Mouse (Mus musculus): ENCODE data around the gene Uhrf1.

The Uhrf1 gene

GRCm38 (mm10) chr17:56259301-56260037 lies 43.7 kb upstream of the Uhrf1 start:
- Histone ChIP-seq H3K27me3 (ENCODE audit: insufficient read depth, low read length) (no peaks in the 10 kb centered on the region), H3K9me3 (ENCODE audit: low read length) (no peaks in the 10 kb centered on the region), H3K4me1 (replicated peaks; ENCODE audit: low read depth, low read length) (peaks cover 77% of the 10 kb centered on the region), H3K4me3 (replicated peaks; ENCODE audit: low read length) (peak overlapping the region; percentile 92), H3K36me3 (ENCODE audit: insufficient read depth, low read length) (peaks cover 60% of the 10 kb centered on the region)
- TF ChIP-seq CTCF (conservative IDR thresholded peaks at IDR 0.05; ENCODE audit: low read length): no peak
- TF ChIP-seq NANOG (IDR thresholded peaks at IDR 0.05; ENCODE audit: borderline replicate concordance, low read length): no peak
- no peak for TF ChIP-seq POU5F1 (IDR thresholded peaks at IDR 0.05; ENCODE audit: borderline replicate concordance, low read length)

- Histone ChIP-seq H3K27me3 (ENCODE audit: insufficient read depth, low read length) (no peaks in the 10 kb centered on the region), H3K36me3 (ENCODE audit: insufficient read depth, low read length) (peaks cover 67% of the 10 kb centered on the region), H3K4me3 (replicated peaks; ENCODE audit: low read length) (peak overlapping the region; percentile 29), H3K9me3 (ENCODE audit: low read length) (no peaks in the 10 kb centered on the region), H3K4me1 (replicated peaks; ENCODE audit: low read depth, low read length) (peaks cover 82% of the 10 kb centered on the region)
- TF ChIP-seq POU5F1 (IDR thresholded peaks at IDR 0.05; ENCODE audit: borderline replicate concordance, low read length) (no peak), CTCF (conservative IDR thresholded peaks at IDR 0.05; ENCODE audit: low read length) (no peak), NANOG (IDR thresholded peaks at IDR 0.05; ENCODE audit: borderline replicate concordance, low read length) (no peak)
Observed at GRCm38 (mm10) chr17:56261166-56261565, 42.0 kb upstream of the Uhrf1 start.

GRCm38 (mm10) chr17:56262645-56263094 lies 40.5 kb upstream of the Uhrf1 start:
- Histone ChIP-seq H3K4me3 (replicated peaks; ENCODE audit: low read length) (no peak overlapping the region), H3K36me3 (ENCODE audit: insufficient read depth, low read length) (peaks cover 65% of the 10 kb centered on the region), H3K9me3 (ENCODE audit: low read length) (no peaks in the 10 kb centered on the region), H3K4me1 (replicated peaks; ENCODE audit: low read depth, low read length) (peaks cover 88% of the 10 kb centered on the region), H3K27me3 (ENCODE audit: insufficient read depth, low read length) (no peaks in the 10 kb centered on the region)
- TF ChIP-seq CTCF (conservative IDR thresholded peaks at IDR 0.05; ENCODE audit: low read length) (no peak), POU5F1 (IDR thresholded peaks at IDR 0.05; ENCODE audit: borderline replicate concordance, low read length) (no peak), NANOG (IDR thresholded peaks at IDR 0.05; ENCODE audit: borderline replicate concordance, low read length) (no peak)

GRCm38 (mm10) chr17:56264020-56264419 lies 39.1 kb upstream of the Uhrf1 start:
- Histone ChIP-seq H3K4me1 (replicated peaks; ENCODE audit: low read depth, low read length) (peaks cover 78% of the 10 kb centered on the region), H3K27me3 (ENCODE audit: insufficient read depth, low read length) (no peaks in the 10 kb centered on the region), H3K36me3 (ENCODE audit: insufficient read depth, low read length) (peaks cover 51% of the 10 kb centered on the region), H3K9me3 (ENCODE audit: low read length) (no peaks in the 10 kb centered on the region), H3K4me3 (replicated peaks; ENCODE audit: low read length) (no peak overlapping the region)
- TF ChIP-seq POU5F1 (IDR thresholded peaks at IDR 0.05; ENCODE audit: borderline replicate concordance, low read length) (no peak), CTCF (conservative IDR thresholded peaks at IDR 0.05; ENCODE audit: low read length) (peak; percentile 88)

- no peak overlapping the region for H3K4me3 ChIP-seq (replicated peaks; ENCODE audit: low read length)
- peaks cover 42% of the 10 kb centered on the region for H3K36me3 ChIP-seq (ENCODE audit: insufficient read depth, low read length)
- no peaks in the 10 kb centered on the region for H3K27me3 ChIP-seq (ENCODE audit: insufficient read depth, low read length)
- no peaks in the 10 kb centered on the region for H3K9me3 ChIP-seq (ENCODE audit: low read length)
- H3K4me1 ChIP-seq (replicated peaks; ENCODE audit: low read depth, low read length): peaks cover 76% of the 10 kb centered on the region
- TF ChIP-seq POU5F1 (IDR thresholded peaks at IDR 0.05; ENCODE audit: borderline replicate concordance, low read length): no peak
- no peak for TF ChIP-seq NANOG (IDR thresholded peaks at IDR 0.05; ENCODE audit: borderline replicate concordance, low read length)
- TF ChIP-seq CTCF (conservative IDR thresholded peaks at IDR 0.05; ENCODE audit: low read length): no peak
Observed at GRCm38 (mm10) chr17:56265011-56265410, 38.1 kb upstream of the Uhrf1 start.

- Histone ChIP-seq H3K4me3 (replicated peaks; ENCODE audit: low read length) (no peak overlapping the region), H3K27me3 (ENCODE audit: insufficient read depth, low read length) (no peaks in the 10 kb centered on the region), H3K4me1 (replicated peaks; ENCODE audit: low read depth, low read length) (peaks cover 76% of the 10 kb centered on the region), H3K9me3 (ENCODE audit: low read length) (no peaks in the 10 kb centered on the region), H3K36me3 (ENCODE audit: insufficient read depth, low read length) (peaks cover 41% of the 10 kb centered on the region)
- no peak for TF ChIP-seq NANOG (IDR thresholded peaks at IDR 0.05; ENCODE audit: borderline replicate concordance, low read length)
- TF ChIP-seq CTCF (conservative IDR thresholded peaks at IDR 0.05; ENCODE audit: low read length): no peak
- TF ChIP-seq POU5F1 (IDR thresholded peaks at IDR 0.05; ENCODE audit: borderline replicate concordance, low read length): no peak
Observed at GRCm38 (mm10) chr17:56265869-56266268, 37.3 kb upstream of the Uhrf1 start.

GRCm38 (mm10) chr17:56266271-56266670 lies 36.9 kb upstream of the Uhrf1 start:
- Histone ChIP-seq H3K4me3 (replicated peaks; ENCODE audit: low read length) (no peak overlapping the region), H3K4me1 (replicated peaks; ENCODE audit: low read depth, low read length) (peaks cover 73% of the 10 kb centered on the region), H3K9me3 (ENCODE audit: low read length) (no peaks in the 10 kb centered on the region), H3K27me3 (ENCODE audit: insufficient read depth, low read length) (no peaks in the 10 kb centered on the region), H3K36me3 (ENCODE audit: insufficient read depth, low read length) (peaks cover 41% of the 10 kb centered on the region)
- TF ChIP-seq POU5F1 (IDR thresholded peaks at IDR 0.05; ENCODE audit: borderline replicate concordance, low read length): no peak
- TF ChIP-seq NANOG (IDR thresholded peaks at IDR 0.05; ENCODE audit: borderline replicate concordance, low read length): no peak
- TF ChIP-seq CTCF (conservative IDR thresholded peaks at IDR 0.05; ENCODE audit: low read length): no peak

GRCm38 (mm10) chr17:56269153-56269630 lies 33.9 kb upstream of the Uhrf1 start:
- H3K27me3 ChIP-seq (ENCODE audit: insufficient read depth, low read length): no peaks in the 10 kb centered on the region
- H3K4me3 ChIP-seq (replicated peaks; ENCODE audit: low read length): peak overlapping the region; percentile 60
- TF ChIP-seq POU5F1 (IDR thresholded peaks at IDR 0.05; ENCODE audit: borderline replicate concordance, low read length) (no peak), CTCF (conservative IDR thresholded peaks at IDR 0.05; ENCODE audit: low read length) (no peak), NANOG (IDR thresholded peaks at IDR 0.05; ENCODE audit: borderline replicate concordance, low read length) (no peak)
- H3K9me3 ChIP-seq (ENCODE audit: low read length): no peaks in the 10 kb centered on the region
- peaks cover 48% of the 10 kb centered on the region for H3K36me3 ChIP-seq (ENCODE audit: insufficient read depth, low read length)
- H3K4me1 ChIP-seq (replicated peaks; ENCODE audit: low read depth, low read length): peaks cover 60% of the 10 kb centered on the region
